Mouse (Mus musculus): ENCODE measurements around the gene Rplp0. TPM values are rescaled to one million over a fixed set of nuclear protein-coding genes. Genes with fewer than 3 reads are reported as not detected.
"Not testable (repeated sequence)": the region's sequence is repeated elsewhere in the genome, so short reads cannot be mapped to it uniquely, and the experiment has no call there.

Rplp0 gene
- polyA plus RNA-seq, 1 experiment, result 3,361 TPM

GRCm38 (mm10) chr5:115517501-115517900 lies 41.8 kb upstream of the Rplp0 start:
- Histone ChIP-seq H3K79me2 (ENCODE audit: control insufficient read depth, insufficient read depth) (peaks cover 77% of the 10 kb centered on the region), H3K27me3 (ENCODE audit: control insufficient read depth, insufficient read depth, insufficient read length) (no peaks in the 10 kb centered on the region), H3K4me2 (ENCODE audit: low read depth) (no peak overlapping the region), H3K36me3 (ENCODE audit: control insufficient read depth, insufficient read depth) (peaks cover 5% of the 10 kb centered on the region), H3K4me3 (no peak overlapping the region), H3ac (ENCODE audit: control insufficient read depth, insufficient read length) (no peak overlapping the region)
- TF ChIP-seq POLR2AphosphoS2 (IDR thresholded peaks at IDR 0.05; ENCODE audit: insufficient read length, low read depth) (no peak), CEBPB (IDR thresholded peaks at IDR 0.05; ENCODE audit: insufficient read depth, poor library complexity, severe bottlenecking) (no peak), POLR2A (IDR thresholded peaks at IDR 0.05; ENCODE audit: insufficient read length, low read depth) (no peak), TCF12 (IDR thresholded peaks at IDR 0.05; ENCODE audit: insufficient read depth, poor library complexity, severe bottlenecking) (no peak), REST (IDR thresholded peaks at IDR 0.05; ENCODE audit: insufficient read depth, insufficient read length) (no peak)

- not testable (repeated sequence) for H3K36me3 ChIP-seq (ENCODE audit: control insufficient read depth, insufficient read depth); H3K4me3 ChIP-seq; H3ac ChIP-seq (ENCODE audit: control insufficient read depth, insufficient read length); H3K4me2 ChIP-seq (ENCODE audit: low read depth); H3K27me3 ChIP-seq (ENCODE audit: control insufficient read depth, insufficient read depth, insufficient read length)
- H3K79me2 ChIP-seq (ENCODE audit: control insufficient read depth, insufficient read depth), result peaks cover 73% of the 10 kb centered on the region
These were observed 41.1 kb upstream of the Rplp0 start for GRCm38 (mm10) chr5:115518214-115518613.

GRCm38 (mm10) chr5:115520325-115520869 lies 38.9 kb upstream of the Rplp0 start:
- Histone ChIP-seq H3K79me2 (ENCODE audit: control insufficient read depth, insufficient read depth) (peaks cover 74% of the 10 kb centered on the region), H3K36me3 (ENCODE audit: control insufficient read depth, insufficient read depth) (no peaks in the 10 kb centered on the region), H3ac (ENCODE audit: control insufficient read depth, insufficient read length) (no peak overlapping the region), H3K4me2 (ENCODE audit: low read depth) (no peak overlapping the region), H3K27me3 (ENCODE audit: control insufficient read depth, insufficient read depth, insufficient read length) (no peaks in the 10 kb centered on the region), H3K4me3 (no peak overlapping the region)
- no peak for TF ChIP-seq USF1 (IDR thresholded peaks at IDR 0.05; ENCODE audit: low read depth)
- TF ChIP-seq MYOD1 (IDR thresholded peaks at IDR 0.05; ENCODE audit: control insufficient read depth in 1 of 3, insufficient read length in 2 of 3, low read depth in 2 of 3), result no peak
- no peak for TF ChIP-seq E2F4 (IDR thresholded peaks at IDR 0.05; ENCODE audit: insufficient read depth)
- no peak for TF ChIP-seq CEBPB (IDR thresholded peaks at IDR 0.05; ENCODE audit: insufficient read depth, poor library complexity, severe bottlenecking)
- TF ChIP-seq SRF (IDR thresholded peaks at IDR 0.05; ENCODE audit: control insufficient read depth, insufficient read length, low read depth), result no peak
- TF ChIP-seq TCF3 (IDR thresholded peaks at IDR 0.05; ENCODE audit: insufficient read length, low read depth), result no peak
- TF ChIP-seq TCF12 (IDR thresholded peaks at IDR 0.05; ENCODE audit: insufficient read depth, poor library complexity, severe bottlenecking), result no peak
- TF ChIP-seq MAX (IDR thresholded peaks at IDR 0.05; ENCODE audit: low read depth), result no peak
- TF ChIP-seq REST (IDR thresholded peaks at IDR 0.05; ENCODE audit: insufficient read depth, insufficient read length), result no peak
- no peak for TF ChIP-seq POLR2A (IDR thresholded peaks at IDR 0.05; ENCODE audit: insufficient read length, low read depth)
- no peak for TF ChIP-seq POLR2AphosphoS2 (IDR thresholded peaks at IDR 0.05; ENCODE audit: insufficient read length, low read depth)

- Histone ChIP-seq H3K79me2 (ENCODE audit: control insufficient read depth, insufficient read depth) (peaks cover 74% of the 10 kb centered on the region), H3K4me2 (ENCODE audit: low read depth) (peak overlapping the region; percentile 53), H3K27me3 (ENCODE audit: control insufficient read depth, insufficient read depth, insufficient read length) (no peaks in the 10 kb centered on the region), H3ac (ENCODE audit: control insufficient read depth, insufficient read length) (no peak overlapping the region), H3K4me3 (no peak overlapping the region), H3K36me3 (ENCODE audit: control insufficient read depth, insufficient read depth) (no peaks in the 10 kb centered on the region)
- TF ChIP-seq MYOG (IDR thresholded peaks at IDR 0.05; ENCODE audit: control insufficient read depth in 1 of 3, insufficient read depth in 1 of 3, insufficient read length in 2 of 3, low read depth in 2 of 3) (peak in 1 of 3 experiments; percentile 13), USF1 (IDR thresholded peaks at IDR 0.05; ENCODE audit: low read depth) (no peak), TCF3 (IDR thresholded peaks at IDR 0.05; ENCODE audit: insufficient read length, low read depth) (no peak)
These were observed 37.5 kb upstream of the Rplp0 start for GRCm38 (mm10) chr5:115521553-115522461.

GRCm38 (mm10) chr5:115522531-115522930 lies 36.7 kb upstream of the Rplp0 start:
- no peak overlapping the region for H3ac ChIP-seq (ENCODE audit: control insufficient read depth, insufficient read length)
- no peak overlapping the region for H3K4me3 ChIP-seq
- H3K79me2 ChIP-seq (ENCODE audit: control insufficient read depth, insufficient read depth), result peaks cover 74% of the 10 kb centered on the region
- peak overlapping the region; percentile 43 for H3K4me2 ChIP-seq (ENCODE audit: low read depth)
- no peaks in the 10 kb centered on the region for H3K36me3 ChIP-seq (ENCODE audit: control insufficient read depth, insufficient read depth)
- H3K27me3 ChIP-seq (ENCODE audit: control insufficient read depth, insufficient read depth, insufficient read length), result no peaks in the 10 kb centered on the region
- TF ChIP-seq MYOG (IDR thresholded peaks at IDR 0.05; ENCODE audit: control insufficient read depth in 1 of 3, insufficient read depth in 1 of 3, insufficient read length in 2 of 3, low read depth in 2 of 3) (no peak), POLR2A (IDR thresholded peaks at IDR 0.05; ENCODE audit: insufficient read length, low read depth) (no peak), CEBPB (IDR thresholded peaks at IDR 0.05; ENCODE audit: insufficient read depth, poor library complexity, severe bottlenecking) (no peak), REST (IDR thresholded peaks at IDR 0.05; ENCODE audit: insufficient read depth, insufficient read length) (no peak), MYOD1 (IDR thresholded peaks at IDR 0.05; ENCODE audit: control insufficient read depth in 1 of 3, insufficient read length in 2 of 3, low read depth in 2 of 3) (no peak), E2F4 (IDR thresholded peaks at IDR 0.05; ENCODE audit: insufficient read depth) (no peak), TCF3 (IDR thresholded peaks at IDR 0.05; ENCODE audit: insufficient read length, low read depth) (no peak), TCF12 (IDR thresholded peaks at IDR 0.05; ENCODE audit: insufficient read depth, poor library complexity, severe bottlenecking) (no peak), SRF (IDR thresholded peaks at IDR 0.05; ENCODE audit: control insufficient read depth, insufficient read length, low read depth) (no peak)
